Mouse (Mus musculus): Measurements from ENCODE around the gene Uqcr10. TPM values are rescaled to one million over a fixed set of nuclear protein-coding genes. Genes with fewer than 3 reads are reported as not detected.
A peak's percentile ranks its signal among the peaks of the same experiment; 100 is the strongest.

Uqcr10 gene
- polyA plus RNA-seq, 1 experiment from 2014 or later = 1,777 TPM

- peaks cover 27% of the 10 kb centered on the region; the same call in 1 of the 2 replicates for H3K27me3 ChIP-seq (replicated peaks)
- no peak for ATAC-seq (ENCODE audit: extremely low read depth, insufficient number of reproducible peaks, low FRiP score, low TSS enrichment)
- WGBS = 35% methylated on average over 12 of the region's 12 CpGs
Observed at GRCm38 (mm10) chr11:4734179-4734578, 30.0 kb upstream of the Uqcr10 start.

GRCm38 (mm10) chr11:4731781-4732180, 27.6 kb upstream of the Uqcr10 start:
- Histone ChIP-seq H3K4me1 (peaks cover 20% of the 10 kb centered on the region), H3K36me3 (peaks cover 15% of the 10 kb centered on the region; the same call in 1 of the 2 replicates), H3K4me2 (no peak overlapping the region), H3K27ac (replicated peaks) (no peak overlapping the region), H3K27me3 (replicated peaks) (peaks cover 19% of the 10 kb centered on the region; the same call in 1 of the 2 replicates), H3K9ac (no peak overlapping the region), H3K9me3 (no peaks in the 10 kb centered on the region), H3K4me3 (no peak overlapping the region)
- 70% methylated on average over 7 of the region's 7 CpGs for WGBS
- no peak for ATAC-seq (ENCODE audit: extremely low read depth, insufficient number of reproducible peaks, low FRiP score, low TSS enrichment)

More at GRCm38 (mm10) chr11:4734179-4734578, 30.0 kb upstream of the Uqcr10 start:
- Histone ChIP-seq H3K4me2 (no peak overlapping the region), H3K4me3 (no peak overlapping the region), H3K9ac (no peak overlapping the region), H3K27ac (replicated peaks) (no peak overlapping the region), H3K9me3 (no peaks in the 10 kb centered on the region), H3K4me1 (peaks cover 20% of the 10 kb centered on the region), H3K36me3 (peaks cover 14% of the 10 kb centered on the region; the same call in 1 of the 2 replicates)

GRCm38 (mm10) chr11:4730913-4731312, 26.8 kb upstream of the Uqcr10 start:
- H3K4me1 ChIP-seq = peaks cover 20% of the 10 kb centered on the region
- no peak overlapping the region for H3K4me3 ChIP-seq
- ATAC-seq (ENCODE audit: extremely low read depth, insufficient number of reproducible peaks, low FRiP score, low TSS enrichment) = no peak
- WGBS = 70% methylated on average over 5 of the region's 5 CpGs
- H3K4me2 ChIP-seq = no peak overlapping the region
- H3K27me3 ChIP-seq (replicated peaks) = peaks cover 16% of the 10 kb centered on the region; the same call in 1 of the 2 replicates
- H3K9me3 ChIP-seq = no peaks in the 10 kb centered on the region
- no peak overlapping the region for H3K9ac ChIP-seq
- no peak overlapping the region for H3K27ac ChIP-seq (replicated peaks)
- peaks cover 15% of the 10 kb centered on the region; the same call in 1 of the 2 replicates for H3K36me3 ChIP-seq

- no peaks in the 10 kb centered on the region for H3K9me3 ChIP-seq
- WGBS = 80% methylated on average over 6 of the region's 6 CpGs
- peaks cover 23% of the 10 kb centered on the region for H3K36me3 ChIP-seq
- 0 out of 2 replicates have a peak overlapping the region, but pooled peaks have one; percentile 33 for H3K9ac ChIP-seq
- H3K4me1 ChIP-seq = peaks cover 15% of the 10 kb centered on the region
- H3K4me2 ChIP-seq = no peak overlapping the region
- H3K4me3 ChIP-seq = no peak overlapping the region
- ATAC-seq (ENCODE audit: extremely low read depth, insufficient number of reproducible peaks, low FRiP score, low TSS enrichment) = no peak
- 0 out of 2 replicates have a peak, but pooled peaks cover 9% of the 10 kb centered on the region for H3K27me3 ChIP-seq (replicated peaks)
- H3K27ac ChIP-seq (replicated peaks) = no peak overlapping the region
Observed at GRCm38 (mm10) chr11:4730096-4730495, 26.0 kb upstream of the Uqcr10 start.

- H3K4me1 ChIP-seq = peaks cover 13% of the 10 kb centered on the region
- no peak overlapping the region for H3K4me3 ChIP-seq
- WGBS = 17% methylated on average over 12 of the region's 12 CpGs
- no peaks in the 10 kb centered on the region for H3K9me3 ChIP-seq
- no peak overlapping the region for H3K4me2 ChIP-seq
- peaks cover 25% of the 10 kb centered on the region for H3K36me3 ChIP-seq
- 0 out of 2 replicates have a peak overlapping the region, but pooled peaks have one; percentile 17 for H3K27ac ChIP-seq (replicated peaks)
- 0 out of 2 replicates have a peak, but pooled peaks cover 5% of the 10 kb centered on the region for H3K27me3 ChIP-seq (replicated peaks)
- no peak overlapping the region for H3K9ac ChIP-seq
- no peak for ATAC-seq (ENCODE audit: extremely low read depth, insufficient number of reproducible peaks, low FRiP score, low TSS enrichment)
Observed at GRCm38 (mm10) chr11:4729603-4730002, 25.5 kb upstream of the Uqcr10 start.

GRCm38 (mm10) chr11:4721728-4722127, 17.6 kb upstream of the Uqcr10 start:
- WGBS = 74% methylated on average over 8 of the region's 8 CpGs
- peaks cover 32% of the 10 kb centered on the region for H3K36me3 ChIP-seq

GRCm38 (mm10) chr11:4720900-4721580, 16.9 kb upstream of the Uqcr10 start:
- Histone ChIP-seq H3K27me3 (replicated peaks) (no peaks in the 10 kb centered on the region), H3K27ac (replicated peaks) (no peak overlapping the region), H3K4me2 (no peak overlapping the region), H3K9me3 (no peaks in the 10 kb centered on the region), H3K4me3 (no peak overlapping the region), H3K36me3 (peaks cover 32% of the 10 kb centered on the region), H3K4me1 (peaks cover 18% of the 10 kb centered on the region), H3K9ac (no peak overlapping the region)
- WGBS = 52% methylated on average over 7 of the region's 7 CpGs
- ATAC-seq (ENCODE audit: extremely low read depth, insufficient number of reproducible peaks, low FRiP score, low TSS enrichment) = no peak

More at GRCm38 (mm10) chr11:4721728-4722127, 17.6 kb upstream of the Uqcr10 start:
- no peak overlapping the region for H3K9ac ChIP-seq
- peaks cover 18% of the 10 kb centered on the region for H3K4me1 ChIP-seq
- no peaks in the 10 kb centered on the region for H3K9me3 ChIP-seq
- no peak for ATAC-seq (ENCODE audit: extremely low read depth, insufficient number of reproducible peaks, low FRiP score, low TSS enrichment)
- no peaks in the 10 kb centered on the region for H3K27me3 ChIP-seq (replicated peaks)
- H3K4me3 ChIP-seq = no peak overlapping the region
- H3K27ac ChIP-seq (replicated peaks) = no peak overlapping the region
- no peak overlapping the region for H3K4me2 ChIP-seq

- no peak overlapping the region for H3K27ac ChIP-seq (replicated peaks)
- ATAC-seq (ENCODE audit: extremely low read depth, insufficient number of reproducible peaks, low FRiP score, low TSS enrichment) = no peak
- no peak overlapping the region for H3K4me2 ChIP-seq
- no peak overlapping the region for H3K9ac ChIP-seq
- WGBS = 73% methylated on average over 11 of the region's 11 CpGs
- no peak overlapping the region for H3K4me3 ChIP-seq
- no peaks in the 10 kb centered on the region for H3K27me3 ChIP-seq (replicated peaks)
- H3K36me3 ChIP-seq = peaks cover 26% of the 10 kb centered on the region
- no peaks in the 10 kb centered on the region for H3K9me3 ChIP-seq
- H3K4me1 ChIP-seq = peaks cover 18% of the 10 kb centered on the region
Observed at GRCm38 (mm10) chr11:4720393-4720792, 16.3 kb upstream of the Uqcr10 start.

GRCm38 (mm10) chr11:4719961-4720360, 15.8 kb upstream of the Uqcr10 start:
- Histone ChIP-seq H3K9ac (no peak overlapping the region), H3K9me3 (no peaks in the 10 kb centered on the region), H3K36me3 (peaks cover 22% of the 10 kb centered on the region), H3K27ac (replicated peaks) (no peak overlapping the region), H3K4me2 (no peak overlapping the region), H3K27me3 (replicated peaks) (no peaks in the 10 kb centered on the region), H3K4me1 (peaks cover 18% of the 10 kb centered on the region), H3K4me3 (no peak overlapping the region)
- 89% methylated on average over 9 of the region's 9 CpGs for WGBS
- ATAC-seq (ENCODE audit: extremely low read depth, insufficient number of reproducible peaks, low FRiP score, low TSS enrichment) = no peak

- WGBS = 48% methylated on average over 5 of the region's 5 CpGs
- Histone ChIP-seq H3K36me3 (peaks cover 12% of the 10 kb centered on the region), H3K27ac (replicated peaks) (no peak overlapping the region; the same call in 1 of the 2 replicates), H3K4me3 (no peak overlapping the region), H3K9ac (no peak overlapping the region), H3K27me3 (replicated peaks) (no peaks in the 10 kb centered on the region), H3K9me3 (no peaks in the 10 kb centered on the region), H3K4me1 (peaks cover 18% of the 10 kb centered on the region), H3K4me2 (no peak overlapping the region)
- no peak for ATAC-seq (ENCODE audit: extremely low read depth, insufficient number of reproducible peaks, low FRiP score, low TSS enrichment)
Observed at GRCm38 (mm10) chr11:4718548-4718947, 14.4 kb upstream of the Uqcr10 start.

GRCm38 (mm10) chr11:4716530-4717236, 12.5 kb upstream of the Uqcr10 start:
- ATAC-seq (ENCODE audit: extremely low read depth, insufficient number of reproducible peaks, low FRiP score, low TSS enrichment) = no peak

More at GRCm38 (mm10) chr11:4716530-4717236, 12.5 kb upstream of the Uqcr10 start:
- Histone ChIP-seq H3K9ac (no peak overlapping the region), H3K36me3 (no peaks in the 10 kb centered on the region), H3K27me3 (replicated peaks) (no peaks in the 10 kb centered on the region), H3K27ac (replicated peaks) (no peak overlapping the region), H3K4me2 (no peak overlapping the region), H3K4me3 (no peak overlapping the region), H3K9me3 (no peaks in the 10 kb centered on the region), H3K4me1 (peaks cover 18% of the 10 kb centered on the region)
- 81% methylated on average over 5 of the region's 5 CpGs for WGBS

All from heart, embryonic 13.5 days (tissue).